Mouse (Mus musculus): ENCODE data around the gene Wdr41.

The Wdr41 gene

DNA sequence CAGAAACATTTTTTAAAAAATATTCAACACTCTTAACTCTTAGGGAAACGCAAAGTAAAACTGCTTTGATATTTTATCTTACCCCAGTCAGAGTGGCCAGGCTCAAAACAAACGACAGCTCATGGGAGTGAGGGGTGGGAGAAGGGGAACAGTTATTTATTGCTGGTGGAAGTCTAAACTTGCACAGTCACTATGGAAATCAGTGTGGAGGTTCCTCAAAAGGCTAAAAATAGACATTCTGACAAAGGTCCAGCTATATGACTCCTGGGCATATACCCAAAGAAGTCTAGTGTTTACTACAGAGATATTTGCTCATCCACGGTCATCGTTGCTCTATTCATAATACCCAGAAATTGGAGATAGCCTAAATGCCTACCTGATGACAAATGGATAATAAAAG, 62.1 kb downstream of the Wdr41 start:
- no peak for DNase-seq

DNA sequence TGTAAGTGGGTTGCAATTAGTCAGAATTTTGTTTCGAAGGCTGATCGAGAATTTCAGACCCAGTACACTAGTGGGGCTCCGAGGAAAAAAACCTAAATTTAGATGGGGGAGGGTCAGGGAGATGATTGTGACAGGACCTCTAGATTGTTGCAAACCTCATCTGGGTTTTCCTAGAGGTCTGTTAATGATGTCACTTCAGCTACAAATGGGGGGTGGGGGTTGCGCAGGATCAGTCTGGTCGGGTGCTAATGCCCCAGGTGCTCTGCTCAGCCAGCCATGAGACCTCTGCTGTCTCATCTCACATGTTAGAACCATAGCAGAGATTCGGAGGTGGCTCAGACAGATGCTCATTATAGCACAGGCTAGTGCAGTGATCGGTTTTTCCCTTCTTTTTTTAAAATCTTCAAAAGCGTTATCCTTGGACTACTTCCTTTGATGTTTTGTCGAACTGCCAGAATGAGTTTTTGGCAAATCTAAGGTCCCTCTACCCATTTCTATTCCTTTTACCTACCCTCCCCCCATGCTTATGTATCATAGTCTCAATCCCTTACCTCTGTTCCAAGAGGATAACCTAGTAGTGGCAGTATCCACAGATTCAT, 64.1 kb downstream of the Wdr41 start:
- DNase-seq: no peak

DNA sequence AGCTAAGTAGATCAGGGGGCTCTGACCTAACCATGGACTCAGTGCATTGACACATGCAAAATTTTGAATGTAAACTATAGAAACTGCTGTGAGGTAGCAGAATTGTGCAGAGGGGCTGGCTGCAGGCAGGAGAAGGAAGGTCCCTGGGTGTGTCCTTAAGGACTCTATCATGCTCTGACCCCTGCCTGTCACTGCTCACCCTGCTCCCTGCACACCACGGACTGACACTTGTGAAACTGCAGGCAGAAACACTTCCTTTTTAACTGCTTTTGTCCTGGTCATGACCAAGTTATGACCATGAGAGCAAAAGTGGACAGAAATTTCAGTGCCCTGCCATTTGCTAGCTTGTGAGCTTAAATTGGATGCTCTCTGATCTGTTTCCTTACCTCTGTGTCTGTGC, 68.0 kb downstream of the Wdr41 start:
- DNase-seq: no peak

DNA sequence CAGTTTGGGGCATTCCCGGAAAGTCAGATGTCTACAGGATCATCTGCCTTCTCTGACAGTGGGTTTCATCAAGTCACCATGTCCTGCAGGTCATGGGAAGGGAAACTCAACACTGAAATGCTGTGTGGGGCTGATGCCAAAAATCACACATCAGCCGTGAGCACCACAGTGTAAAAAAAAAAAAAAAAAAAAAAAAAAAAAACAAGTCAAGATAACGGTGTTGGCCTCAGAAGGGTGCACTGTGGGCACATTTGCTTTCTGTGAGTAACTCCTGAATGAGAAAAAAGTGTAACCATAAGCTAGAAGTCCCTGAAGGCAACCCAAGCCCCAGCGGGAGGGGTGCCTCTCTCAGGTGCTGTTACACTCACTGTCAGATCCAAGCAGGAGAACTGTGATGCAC, 74.3 kb downstream of the Wdr41 start:
- no peak for DNase-seq

DNA sequence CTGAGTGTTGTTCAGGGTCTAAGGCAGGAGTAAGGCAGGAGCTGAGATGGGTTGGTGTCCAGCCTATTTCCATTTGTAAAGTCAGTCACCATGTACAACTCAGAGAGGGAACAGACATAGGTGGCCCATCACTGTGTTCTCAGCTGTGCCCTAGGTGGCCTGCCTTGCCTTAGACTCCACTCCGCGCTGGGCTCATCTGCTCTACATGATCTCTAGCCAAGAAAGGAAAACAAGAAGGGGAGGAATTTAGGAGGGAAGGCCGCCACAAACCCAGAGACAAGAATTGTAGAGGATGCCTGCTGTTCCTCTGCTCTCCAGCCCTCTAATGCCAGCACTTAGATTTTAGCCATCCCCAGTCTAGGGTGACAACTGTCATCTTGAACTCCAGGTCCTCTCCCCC, 76.3 kb downstream of the Wdr41 start:
- no peak for DNase-seq

DNA sequence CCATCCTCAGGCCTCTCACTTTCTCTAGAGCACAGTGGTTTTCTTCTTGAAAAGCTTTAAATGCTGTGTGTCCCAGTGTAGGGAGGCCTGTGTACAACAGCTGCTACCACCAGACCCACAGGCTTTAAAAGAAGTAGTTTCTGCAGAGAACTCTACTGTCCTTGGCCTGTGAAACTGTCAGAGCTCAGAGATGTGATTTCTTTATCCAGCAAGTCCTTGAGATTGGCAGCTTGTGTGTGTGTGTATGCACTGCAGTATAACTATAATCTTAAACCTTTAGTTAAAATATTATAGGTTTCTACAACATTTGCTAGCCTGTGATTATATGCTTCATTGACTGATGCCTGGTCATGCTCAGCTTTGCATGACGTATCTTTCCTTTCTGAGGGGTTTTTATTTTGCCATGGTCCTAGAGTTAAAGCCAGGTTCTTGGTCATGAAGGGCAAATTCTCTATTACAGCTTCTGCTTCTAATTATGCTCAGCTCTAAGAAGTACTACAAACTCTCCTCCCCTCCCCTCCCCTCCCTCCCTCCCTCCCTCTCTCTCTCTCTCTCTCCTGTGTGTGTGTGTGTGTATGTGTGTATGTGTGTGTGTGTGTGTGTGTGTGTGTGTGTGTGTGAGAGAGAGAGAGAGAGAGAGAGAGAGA, 79.7 kb downstream of the Wdr41 start:
- DNase-seq: peak in 1 of 2 experiments; percentile 24

DNA sequence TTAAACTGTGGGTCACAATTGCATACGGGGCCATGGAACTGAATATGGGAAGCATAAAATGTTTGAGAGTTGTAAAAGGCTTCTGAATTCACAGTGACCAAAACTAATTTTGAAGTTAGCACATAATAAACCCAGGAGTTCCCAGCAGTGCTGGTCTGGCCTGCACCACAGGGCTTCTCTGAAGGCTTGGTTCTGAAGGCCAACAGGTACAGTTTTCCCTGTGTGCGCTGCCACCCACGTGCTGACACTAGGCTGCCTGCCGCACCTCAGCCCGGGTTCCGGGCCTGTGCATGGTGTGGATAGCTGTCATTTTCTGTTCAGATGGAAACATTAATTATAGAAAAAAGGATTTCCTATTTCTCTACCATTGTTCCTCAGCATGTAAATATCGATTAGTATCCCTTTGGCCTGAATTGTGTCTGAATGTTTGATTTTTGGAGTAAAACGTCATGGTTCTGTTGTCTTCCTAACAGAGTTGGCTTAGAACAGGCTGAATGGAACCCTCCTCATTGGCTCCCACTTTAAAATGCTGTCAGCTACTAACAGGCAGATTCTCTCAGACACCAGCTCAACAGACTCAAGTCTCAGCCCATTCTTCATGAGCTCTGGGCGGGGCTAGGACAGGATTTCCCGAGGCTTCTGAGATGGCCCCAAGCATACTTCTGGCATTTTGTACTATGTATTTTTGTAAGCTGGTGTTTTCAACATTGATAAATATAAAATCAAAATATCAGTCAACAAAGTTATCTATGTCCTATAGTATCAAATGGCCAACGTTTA, 80.5 kb downstream of the Wdr41 start:
- DNase-seq: no peak

DNA sequence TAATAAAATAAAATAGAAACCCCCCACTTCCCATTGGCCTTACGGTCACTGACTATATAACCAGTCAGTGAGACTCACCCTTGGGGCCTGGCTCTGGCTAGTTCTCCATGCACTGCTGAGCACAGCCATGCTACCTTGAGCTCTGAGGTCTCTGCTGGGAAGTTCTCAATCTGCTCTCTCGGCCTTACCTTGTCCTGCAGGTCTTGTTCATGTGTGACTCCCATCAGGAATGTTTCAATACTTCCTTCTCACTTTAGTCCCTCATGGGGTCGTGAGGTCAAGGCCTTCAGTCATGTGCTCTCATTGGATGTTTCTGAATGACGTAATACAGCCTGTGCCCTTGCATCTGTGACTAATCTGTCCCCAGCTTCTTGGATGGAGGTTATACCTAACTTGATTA, 82.7 kb downstream of the Wdr41 start:
- peak in 1 of 2 experiments; percentile 33 for DNase-seq

DNA sequence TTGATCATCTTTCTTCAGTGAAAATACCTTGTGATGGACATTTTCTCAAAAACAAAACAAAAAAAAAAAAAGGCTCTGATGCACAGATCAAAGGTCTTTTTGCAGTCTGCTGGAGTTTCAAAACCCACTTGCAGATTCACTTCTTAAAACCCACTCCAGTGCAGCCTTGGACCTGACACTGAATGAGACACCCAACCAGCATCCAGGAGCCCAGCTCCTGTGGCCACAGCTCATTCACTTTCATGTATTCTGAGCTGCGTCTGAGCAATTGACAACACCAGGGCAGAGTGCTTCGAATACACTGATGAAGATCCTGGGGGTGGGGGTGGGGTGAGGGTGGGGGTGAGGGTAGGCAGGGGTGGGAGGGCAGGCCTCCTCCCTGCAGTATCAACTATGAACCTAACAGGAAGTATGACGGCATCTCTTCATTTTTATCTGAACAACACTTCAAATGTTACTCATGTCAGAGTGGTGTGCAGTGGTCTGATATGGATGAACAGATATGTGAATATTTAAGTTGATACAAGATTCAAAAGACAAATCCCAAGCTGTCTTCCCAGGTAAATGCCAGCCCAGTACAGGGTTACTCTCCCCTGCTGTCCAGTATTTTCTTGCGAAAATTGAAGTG, 87.4 kb downstream of the Wdr41 start:
- DNase-seq: no peak

DNA sequence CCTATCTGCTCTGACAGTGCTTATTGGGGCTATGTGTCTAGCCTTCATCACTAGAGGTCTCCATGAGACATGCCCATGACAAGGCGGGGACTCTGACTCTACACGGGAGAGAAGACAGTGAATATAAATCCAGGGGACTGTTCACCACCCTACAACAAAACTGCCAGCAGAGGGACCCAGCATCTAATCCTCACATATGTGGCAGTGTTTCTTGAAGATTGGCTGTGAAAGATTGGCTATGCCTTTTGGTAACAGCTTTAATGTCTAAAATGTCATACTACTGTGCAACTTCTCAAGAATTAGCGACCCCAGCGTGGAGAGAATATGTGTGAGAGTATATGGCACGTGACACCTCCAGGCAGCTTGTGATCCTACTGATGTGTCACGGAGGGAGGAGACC, 91.7 kb downstream of the Wdr41 start:
- DNase-seq: peak; percentile 13 to 22

DNA sequence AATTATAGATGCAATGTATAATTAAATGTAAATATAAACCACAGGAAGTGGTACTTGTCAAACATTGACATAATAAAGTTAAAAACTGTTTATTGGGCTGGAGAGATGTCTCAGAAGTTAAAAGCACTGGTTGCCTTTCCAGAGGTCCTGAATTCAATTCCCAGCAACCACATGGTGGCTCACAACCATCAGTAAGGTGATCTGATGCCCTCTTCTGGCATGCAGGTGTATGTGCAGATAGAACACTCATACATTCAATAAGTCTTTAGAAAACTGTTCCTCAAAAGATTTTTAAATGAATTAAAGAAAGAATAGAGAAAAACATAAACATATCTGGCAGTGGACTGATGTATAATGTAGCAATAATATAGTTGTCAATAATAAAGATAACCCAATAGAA, 94.1 kb downstream of the Wdr41 start:
- no peak for DNase-seq

Measured in kidney, adult 8-10 months (tissue).